Mouse (Mus musculus) adrenal gland, adult (tissue): ENCODE results near the gene H2afj.
A peak's percentile ranks its signal among the peaks of the same experiment; 100 is the strongest.
"Not testable (repeated sequence)": the region's sequence is repeated elsewhere in the genome, so short reads cannot be mapped to it uniquely, and the experiment has no call there.

Source experiments
- DNase-seq, 2 experiments: peaks; one replicate each; pipeline ENCODE4 v3.0.0; 2022 to 2023; ENCODE audit warnings: low spot score in 1 of 2; ENCODE audit not compliant: inconsistent age in 2 of 2

The H2afj gene

DNA sequence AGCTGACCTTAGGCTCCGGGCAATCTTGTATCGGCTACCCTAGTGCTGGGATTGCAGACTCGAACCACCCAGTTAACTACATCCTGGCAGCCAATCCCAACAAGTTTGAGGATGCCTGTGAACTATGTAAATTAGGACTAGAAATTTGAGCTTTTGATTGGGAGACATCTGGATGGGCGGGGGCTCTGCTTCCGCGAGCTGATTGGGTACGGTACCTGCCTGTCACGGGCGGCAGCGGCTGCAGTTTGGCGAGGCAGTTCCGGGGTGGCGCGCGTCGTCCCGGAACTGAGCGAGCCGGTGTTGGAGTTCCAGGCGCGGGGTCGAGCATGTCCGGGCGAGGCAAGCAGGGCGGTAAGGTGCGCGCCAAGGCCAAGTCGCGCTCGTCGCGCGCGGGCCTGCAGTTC is at the start of gene H2afj:
Gene H2afj (plus strand): TSS at position 231 of the 404 bp plus-strand sequence.
- DNase-seq: peak; percentile 98 to 99

DNA sequence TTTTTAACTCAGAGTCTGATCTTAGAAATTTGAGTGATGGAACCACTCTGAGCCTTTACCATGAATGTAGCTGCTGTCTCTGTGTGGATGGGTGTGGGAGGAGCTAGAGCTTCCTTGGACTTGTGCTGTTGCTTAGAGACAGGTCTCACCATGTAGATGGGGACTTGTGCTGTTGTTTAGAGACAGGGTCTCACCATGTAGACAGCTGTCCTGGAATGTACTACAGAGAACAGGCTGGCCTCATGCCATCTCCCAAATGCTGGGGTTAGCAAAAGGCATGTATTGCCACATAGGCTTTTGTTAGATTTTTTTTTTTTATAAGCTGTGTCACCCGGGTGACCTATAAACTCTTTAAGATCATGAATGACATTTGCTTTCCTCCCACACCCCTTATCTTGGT is 44.1 kb upstream of the H2afj start:
- no peak for DNase-seq

DNA sequence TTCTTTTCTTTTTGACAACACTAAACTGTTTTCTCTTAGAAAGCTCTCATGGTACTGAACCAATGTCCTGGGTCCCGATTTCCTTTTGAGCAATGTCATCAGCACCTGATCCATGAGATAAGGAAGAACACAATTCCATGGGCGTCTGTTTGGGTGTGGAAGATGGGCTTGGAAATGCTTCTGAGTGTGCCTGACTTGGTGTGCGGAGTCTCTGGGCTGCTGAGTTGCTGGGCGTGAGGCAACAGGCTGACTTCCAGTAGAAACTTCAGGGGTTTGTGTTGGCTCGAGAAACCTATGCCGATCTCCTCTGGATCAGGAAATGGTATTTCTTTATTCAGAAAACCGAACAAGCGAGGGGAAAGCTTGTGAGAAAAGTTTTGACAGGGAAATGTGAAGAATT is 38.9 kb upstream of the H2afj start:
- no peak for DNase-seq

DNA sequence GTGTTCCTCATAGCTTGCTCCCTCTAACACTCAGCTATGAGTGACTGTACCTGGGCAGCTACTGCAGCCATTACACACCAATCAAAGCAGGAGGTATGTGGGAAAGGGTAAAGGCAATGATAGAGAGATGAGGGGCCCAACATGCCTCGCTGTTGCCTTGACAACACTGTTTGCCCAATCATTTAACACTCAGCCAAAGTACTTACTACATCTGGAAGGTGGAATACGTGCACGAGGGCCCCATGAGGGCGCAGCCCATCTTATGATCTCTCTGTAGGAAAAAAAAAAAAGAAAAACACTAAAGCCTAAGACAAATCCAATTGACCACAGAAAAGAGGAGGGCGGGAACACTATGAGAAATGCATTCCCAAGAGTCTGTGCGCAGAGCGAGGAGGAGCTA is 38.2 kb upstream of the H2afj start:
- no peak for DNase-seq

DNA sequence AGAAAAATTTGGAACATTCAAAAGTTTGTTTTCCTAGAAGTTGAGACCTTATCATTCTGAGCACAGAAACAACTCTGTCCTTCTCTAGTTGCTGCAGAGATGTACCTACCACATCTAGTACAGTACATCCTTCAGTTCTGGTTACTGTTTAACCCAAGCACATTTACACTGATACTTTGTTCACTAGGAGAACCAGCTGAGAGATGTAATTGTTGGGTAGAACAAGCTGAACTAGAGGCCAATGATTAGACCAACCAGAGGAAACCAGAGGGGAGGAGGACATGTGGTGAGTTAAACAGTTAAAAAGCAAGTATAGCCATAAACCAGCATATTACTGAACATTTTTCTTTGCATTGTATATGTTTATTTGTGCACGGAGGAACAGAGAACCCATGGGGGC is 31.7 kb upstream of the H2afj start:
- no peak for DNase-seq

DNA sequence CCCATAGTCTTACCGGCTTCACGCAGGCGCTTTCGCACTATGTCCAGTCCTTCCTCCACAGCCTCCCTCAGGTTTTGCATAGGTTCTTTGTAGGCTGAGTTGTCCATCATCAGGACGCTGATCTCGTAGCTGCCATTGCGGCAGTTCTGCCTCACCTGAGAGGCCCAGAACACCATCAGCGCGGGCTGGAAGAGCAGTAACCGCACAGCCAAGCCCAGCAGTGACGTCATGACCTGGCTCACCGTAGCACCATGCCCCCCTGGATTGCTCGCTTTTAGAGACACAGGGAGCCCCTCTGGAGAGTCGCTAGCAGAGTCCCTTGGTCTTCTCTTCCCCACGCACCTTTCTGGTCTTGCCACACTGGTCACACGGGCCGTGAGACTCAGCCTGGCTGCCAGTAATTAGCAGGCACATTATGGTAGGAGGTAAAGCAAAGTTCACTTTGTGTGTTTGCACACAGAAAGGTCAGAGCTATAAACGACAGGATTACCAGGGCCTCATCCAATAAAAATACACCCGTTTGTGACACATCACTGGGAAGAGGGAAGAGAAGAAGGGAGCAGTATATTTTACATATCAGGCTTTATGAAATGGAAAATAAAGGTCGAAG is 26.6 kb upstream of the H2afj start, which contains the start of gene Gucy2c:
Gene Gucy2c (minus strand): TSS at position 389 of the 610 bp plus-strand sequence.
- DNase-seq: no peak

DNA sequence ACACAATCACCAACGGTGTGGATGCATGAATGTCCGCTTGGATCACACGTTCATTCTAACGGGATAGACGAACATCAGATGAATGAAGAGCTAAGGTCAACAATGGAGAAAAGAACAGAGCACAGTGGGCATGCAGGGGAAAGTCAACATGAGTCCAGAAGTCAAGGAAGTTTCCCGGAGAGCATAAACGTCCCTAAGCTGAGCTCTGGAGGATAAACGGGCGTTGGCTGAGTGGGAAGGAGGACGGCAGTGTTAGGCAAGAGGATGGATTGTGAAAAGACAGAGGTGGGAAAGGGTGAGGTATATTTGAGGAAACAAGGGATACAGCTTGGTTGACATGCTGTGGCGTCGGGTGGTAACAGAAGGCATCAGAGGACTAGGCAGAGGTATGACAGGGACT is 25.9 kb upstream of the H2afj start:
- DNase-seq: no peak

DNA sequence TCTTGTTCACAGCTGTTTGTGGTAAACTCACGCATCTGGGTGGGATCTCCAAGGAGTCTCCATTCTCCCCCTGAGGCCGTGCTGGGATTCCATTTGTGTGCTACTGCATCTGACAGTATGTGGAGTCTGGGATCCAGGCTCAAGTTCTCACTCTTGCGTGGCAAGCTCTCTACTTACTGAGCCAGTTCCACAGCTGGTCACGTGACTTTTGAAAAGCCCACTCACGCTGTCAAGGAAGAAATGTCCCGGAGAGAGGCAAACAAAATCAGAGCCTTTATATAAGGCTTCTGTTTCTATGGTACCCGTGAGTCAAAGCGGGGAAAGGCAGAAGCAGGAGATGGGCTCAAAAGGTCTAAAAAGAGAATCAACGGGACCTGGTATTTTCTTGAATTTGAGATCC is 25.3 kb upstream of the H2afj start:
- DNase-seq: no peak

DNA sequence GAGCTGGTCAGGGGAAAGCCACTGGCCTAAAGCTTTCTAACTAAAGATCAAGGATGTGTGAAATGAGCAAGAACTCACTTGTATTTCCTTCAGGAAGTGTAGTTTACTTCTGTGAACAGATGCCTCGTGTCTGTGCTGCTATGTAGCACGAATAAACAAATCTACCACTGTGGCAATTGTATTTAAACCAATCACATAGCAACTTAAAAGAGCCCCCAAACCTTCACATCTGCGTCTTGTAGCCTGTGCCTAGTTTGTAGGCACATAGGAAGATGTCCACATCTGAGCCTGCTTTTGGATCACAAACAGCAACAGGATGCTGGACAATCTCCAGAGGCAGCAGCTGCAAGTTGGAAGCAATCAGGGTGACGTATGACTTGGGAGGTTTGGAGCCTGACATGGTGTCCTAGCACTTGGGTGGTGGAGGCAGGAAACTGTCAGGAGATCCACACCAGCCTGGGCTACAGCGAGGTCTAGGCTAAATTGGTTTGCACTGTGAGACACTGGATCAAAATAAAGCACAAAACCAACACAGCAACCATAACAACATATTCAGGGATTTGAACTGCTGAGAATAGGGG is 18.6 kb upstream of the H2afj start:
- DNase-seq: peak in 1 of 2 experiments; percentile 27

DNA sequence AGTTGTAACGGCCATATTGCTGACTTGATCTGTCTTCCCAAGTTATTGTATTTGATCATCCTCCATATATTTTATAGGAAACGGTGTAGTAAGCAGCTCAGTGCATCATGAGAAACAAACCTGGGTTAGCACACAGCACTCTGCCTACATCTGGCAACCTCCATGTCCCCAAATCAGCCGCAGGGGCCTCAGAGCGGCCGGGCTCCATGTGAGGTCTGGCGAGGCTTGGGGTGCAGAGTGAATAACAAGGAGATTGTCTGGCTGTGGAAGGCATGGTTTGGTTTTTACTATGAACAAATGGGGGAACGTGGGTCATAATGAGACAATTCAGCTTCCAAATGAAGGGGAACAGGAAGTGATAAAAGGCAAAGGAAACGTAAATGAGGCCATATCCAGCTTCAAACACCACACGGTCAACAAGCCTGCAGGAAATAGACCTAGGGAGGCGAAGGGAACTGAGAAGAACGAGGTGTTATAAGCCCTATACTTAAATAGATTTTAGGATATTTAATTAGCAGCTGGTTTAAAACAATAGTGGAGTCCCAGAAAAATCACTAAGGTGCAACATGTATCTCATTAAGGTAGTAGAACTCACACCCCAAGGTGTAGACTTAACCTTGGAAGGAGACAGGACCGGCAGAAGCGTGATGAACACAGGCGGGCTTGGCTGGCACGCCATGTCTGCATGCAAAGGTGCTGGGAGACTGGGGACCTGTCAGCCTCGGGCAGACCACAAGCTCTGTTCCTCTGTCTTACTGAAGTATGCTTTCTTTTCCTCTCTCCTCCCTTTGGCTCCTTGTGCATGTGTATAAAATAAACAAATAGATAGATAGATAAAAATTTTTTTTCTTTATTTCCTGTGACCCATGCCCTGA is 14.9 kb upstream of the H2afj start:
- no peak for DNase-seq

DNA sequence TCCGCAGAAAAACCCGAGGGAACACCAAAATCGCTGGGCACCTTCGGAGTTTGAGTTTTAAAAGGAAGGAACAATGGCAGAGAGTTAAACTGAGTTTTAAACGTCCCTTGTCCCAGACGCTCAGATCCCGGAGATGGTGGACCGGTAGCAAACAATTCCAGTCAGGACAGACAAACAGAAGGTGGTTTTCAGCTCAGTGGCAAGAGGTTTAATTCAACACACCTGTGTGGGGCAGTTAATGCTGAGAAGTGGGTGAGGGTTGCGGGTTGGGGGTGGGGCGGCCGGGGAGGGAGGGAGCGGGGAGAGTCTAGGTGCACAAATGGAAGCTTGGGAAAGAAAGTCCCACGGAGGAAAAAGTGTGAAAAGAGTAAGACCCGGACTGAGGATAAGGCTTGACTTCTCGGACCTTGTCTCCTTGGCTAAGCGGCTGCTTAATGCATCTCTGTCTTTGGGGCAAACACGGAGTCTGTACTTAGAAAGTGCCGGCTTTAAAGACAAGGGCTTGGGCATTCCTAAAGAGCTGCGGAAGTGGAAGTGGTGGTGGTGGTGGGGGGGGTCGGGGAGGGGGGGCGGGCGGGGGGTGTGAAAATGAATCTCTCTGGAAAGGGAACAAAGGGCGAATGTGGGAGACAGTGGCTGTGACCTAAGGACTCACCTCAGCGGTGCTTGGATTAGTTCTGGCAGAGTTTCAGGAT is 14.1 kb upstream of the H2afj start:
- DNase-seq: no peak

DNA sequence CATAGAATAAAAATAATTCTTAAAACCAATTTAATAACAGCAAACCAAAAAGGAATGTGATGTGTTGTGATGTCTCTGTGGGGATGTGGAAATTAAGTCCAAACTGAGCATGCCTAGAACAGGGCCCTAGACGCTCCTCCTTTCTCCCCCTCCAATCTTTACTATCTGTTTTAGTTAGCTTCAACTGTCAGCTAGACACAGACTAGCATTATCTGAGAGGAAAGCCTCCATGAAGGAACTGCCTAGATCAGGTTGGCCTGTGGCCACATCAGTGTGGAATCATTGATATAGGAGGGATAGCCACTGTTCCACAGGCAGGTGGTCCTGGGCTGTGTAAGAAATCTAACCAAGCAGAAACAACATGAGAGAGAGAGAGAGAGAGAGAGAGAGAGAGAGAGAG is 12.9 kb upstream of the H2afj start:
- no peak for DNase-seq

DNA sequence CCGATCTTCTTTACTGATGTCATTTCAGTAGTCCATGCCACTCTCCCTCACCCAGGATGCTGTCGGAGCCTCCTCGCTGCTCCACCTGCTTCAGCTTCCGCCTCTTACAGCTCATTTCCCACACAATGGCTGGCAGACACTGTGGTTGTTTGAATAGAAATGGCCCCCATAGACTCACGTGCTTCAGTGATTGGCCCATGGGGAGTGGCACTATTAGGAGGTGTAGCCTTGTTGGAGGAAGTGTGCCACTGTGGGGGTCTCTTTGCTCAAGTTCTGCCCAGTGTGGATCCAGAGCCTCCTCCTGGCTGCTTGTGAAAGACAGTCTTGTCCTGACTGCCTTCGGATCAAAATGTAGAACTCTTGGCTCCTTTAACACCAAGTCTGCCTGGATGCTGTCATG is 12.2 kb upstream of the H2afj start:
- no peak for DNase-seq

DNA sequence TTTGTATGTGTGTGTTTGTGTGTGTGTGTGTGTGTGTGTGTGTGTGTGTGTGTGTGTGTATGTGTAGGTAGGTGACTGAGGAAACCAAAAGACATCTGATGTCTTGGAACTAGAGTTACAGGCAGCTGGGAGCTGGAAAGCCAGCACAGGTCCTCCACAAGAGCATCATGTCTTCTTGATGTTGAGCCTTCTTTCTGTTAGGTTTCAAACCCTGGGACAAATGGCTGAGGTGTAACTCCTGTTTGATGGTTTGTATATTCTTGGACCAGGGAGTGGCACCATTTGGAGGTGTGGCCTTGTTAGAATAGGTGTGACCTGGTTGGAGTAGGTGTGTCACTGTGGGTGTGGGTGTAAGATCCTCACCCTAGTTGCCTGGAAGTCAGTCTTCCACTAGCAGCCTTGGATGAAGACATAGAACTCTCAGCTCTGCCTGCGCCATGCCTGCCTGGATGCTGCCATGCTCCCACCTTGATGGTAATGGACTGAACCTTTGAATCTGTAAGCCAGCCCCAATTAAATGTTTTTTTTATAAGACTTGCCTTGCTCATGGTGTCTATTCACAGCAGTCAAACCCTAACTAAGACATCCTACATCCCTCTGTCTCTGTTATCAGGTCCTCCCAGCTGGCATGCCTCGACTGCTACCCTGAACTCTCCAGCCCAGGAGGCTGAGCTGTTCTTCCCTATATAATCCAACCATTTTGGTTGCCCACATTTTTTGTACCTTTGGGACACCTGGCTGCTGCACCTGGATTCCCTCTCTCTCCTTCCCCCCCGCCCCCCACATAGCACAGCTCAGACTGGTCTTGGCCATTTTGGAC is 10.0 kb upstream of the H2afj start:
- DNase-seq: not testable (repeated sequence)

DNA sequence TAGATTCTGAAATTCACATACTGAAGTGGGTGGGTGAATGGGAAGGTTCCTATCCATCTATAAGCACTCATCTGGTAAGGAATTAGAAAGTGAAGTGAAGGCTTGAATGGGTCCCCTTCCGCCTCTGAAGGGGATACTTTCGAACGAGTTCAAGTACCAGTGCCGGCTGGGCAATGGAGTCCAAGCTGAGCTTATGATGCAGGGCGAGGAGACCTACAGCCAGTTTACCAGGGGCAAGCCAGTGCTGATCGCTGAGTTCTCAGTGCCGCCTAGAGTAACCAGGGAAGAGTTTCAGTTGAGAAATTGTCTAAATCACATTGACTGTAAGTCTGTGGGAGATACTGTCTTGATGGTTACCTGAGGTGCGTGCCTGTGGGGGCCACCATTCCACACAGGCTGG is 7.3 kb upstream of the H2afj start:
- DNase-seq: no peak

DNA sequence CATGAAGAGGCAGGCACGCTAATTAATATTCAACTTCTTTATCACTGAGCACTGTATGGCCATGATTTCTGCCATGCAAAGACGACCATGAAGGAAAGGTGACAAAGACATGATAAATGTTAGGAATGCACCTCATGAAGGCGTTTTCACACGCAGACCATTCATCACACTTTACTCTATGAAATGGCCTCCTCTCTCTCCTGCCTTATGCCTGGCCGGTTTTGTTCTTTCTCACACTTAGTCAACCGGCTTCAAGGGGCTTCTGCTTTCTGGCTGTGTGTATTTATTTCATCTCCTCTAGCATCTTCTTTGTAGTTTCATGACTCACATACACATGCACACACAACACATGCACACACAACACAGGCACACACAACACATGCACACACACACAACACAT is 6.8 kb upstream of the H2afj start:
- DNase-seq: no peak

DNA sequence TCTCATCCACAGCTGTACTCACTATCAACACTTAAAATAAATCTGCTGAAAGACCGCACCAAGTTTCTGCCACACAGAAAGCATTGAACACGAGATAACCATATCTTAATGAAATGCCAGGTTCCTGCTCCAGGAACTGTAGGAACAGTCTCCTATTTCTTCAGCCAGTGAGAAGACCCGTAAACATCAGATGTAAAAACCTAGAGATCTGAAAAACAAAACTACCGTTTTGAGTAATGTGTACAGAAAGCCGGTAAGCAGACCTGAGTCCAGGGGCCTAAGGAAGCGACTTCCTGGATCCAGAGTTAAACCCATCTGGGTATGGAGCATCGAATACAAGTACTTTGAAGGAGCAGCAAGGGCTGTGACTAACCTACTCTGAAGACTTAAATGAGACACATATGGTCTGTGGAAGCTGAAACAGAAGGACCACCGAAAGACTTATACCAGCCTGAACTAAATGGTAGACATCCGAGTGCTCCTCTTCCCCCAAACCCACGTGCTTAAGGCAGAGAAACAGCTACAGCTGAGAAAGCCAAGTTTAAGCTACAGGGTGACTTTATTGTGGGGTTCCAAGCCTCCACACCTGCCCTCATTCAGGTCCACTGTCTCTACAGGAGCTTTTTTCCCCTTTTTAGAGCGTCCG is 4.8 kb upstream of the H2afj start:
- DNase-seq: no peak

DNA sequence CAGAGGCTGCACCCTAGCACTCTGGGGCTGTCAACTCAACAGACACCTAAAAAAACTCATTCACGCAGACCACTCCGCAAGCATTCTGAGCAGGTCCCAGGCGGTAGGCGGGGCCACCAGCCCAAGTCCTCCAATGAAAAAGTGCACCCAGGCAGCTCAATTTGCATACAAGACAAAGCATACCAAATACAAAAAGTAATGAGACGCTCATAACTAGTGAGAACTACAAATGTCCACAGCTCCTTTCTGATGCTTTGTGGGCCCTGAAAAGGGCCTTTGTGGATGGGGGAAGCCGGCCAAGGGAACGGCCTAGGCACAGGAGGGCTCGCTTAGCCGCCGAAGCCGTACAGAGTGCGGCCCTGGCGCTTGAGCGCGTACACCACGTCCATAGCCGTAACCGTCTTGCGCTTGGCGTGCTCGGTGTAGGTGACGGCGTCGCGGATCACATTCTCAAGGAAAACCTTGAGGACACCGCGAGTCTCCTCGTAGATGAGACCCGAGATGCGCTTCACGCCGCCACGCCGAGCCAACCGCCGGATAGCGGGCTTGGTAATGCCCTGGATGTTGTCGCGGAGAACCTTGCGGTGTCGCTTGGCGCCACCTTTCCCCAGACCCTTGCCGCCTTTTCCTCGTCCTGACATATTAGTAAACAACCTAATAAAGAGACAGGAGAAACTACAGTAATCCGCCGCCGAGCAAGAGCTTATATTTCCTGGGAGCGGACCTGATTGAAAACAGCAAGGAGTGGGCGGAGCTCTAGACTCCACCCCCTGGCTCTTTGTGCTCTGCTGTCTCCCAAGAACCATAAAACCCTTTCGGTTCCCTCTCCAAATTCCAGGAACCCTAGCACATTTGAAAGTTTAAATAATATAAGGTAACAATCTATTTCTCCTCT is 4.1 kb upstream of the H2afj start, which contains the start of gene Hist4h4:
Gene Hist4h4 (minus strand): TSS at position 677 of the 895 bp plus-strand sequence.
- DNase-seq: peak; percentile 94 to 99
